Mouse (Mus musculus) neutrophil, adult 5-6 weeks (primary cell): ENCODE data around the gene Ttc25. TPM values are rescaled to one million over a fixed set of nuclear protein-coding genes. Genes with fewer than 3 reads are reported as not detected.

ENCODE experiments used
- ATAC-seq: fragments of 151-379, 151-347 bp; 2 replicates; pipeline ENCODE4 v1.8.0; 2017; ENCODE audit warnings: mild to moderate bottlenecking, moderate TSS enrichment; ENCODE audit not compliant: insufficient number of reproducible peaks, poor library complexity, low FRiP score, severe bottlenecking; ENCODE audit errors: extremely low read depth
- total RNA-seq: library from RNA; stranded (forward); fragments of 200-1000 nt; gene quantifications from 2 replicates; pipeline ENCODE4 v1.2.3, GENCODE M21; 2017

The Ttc25 gene
- total RNA-seq: 1.0 and 1.1 TPM in 2 replicates

DNA sequence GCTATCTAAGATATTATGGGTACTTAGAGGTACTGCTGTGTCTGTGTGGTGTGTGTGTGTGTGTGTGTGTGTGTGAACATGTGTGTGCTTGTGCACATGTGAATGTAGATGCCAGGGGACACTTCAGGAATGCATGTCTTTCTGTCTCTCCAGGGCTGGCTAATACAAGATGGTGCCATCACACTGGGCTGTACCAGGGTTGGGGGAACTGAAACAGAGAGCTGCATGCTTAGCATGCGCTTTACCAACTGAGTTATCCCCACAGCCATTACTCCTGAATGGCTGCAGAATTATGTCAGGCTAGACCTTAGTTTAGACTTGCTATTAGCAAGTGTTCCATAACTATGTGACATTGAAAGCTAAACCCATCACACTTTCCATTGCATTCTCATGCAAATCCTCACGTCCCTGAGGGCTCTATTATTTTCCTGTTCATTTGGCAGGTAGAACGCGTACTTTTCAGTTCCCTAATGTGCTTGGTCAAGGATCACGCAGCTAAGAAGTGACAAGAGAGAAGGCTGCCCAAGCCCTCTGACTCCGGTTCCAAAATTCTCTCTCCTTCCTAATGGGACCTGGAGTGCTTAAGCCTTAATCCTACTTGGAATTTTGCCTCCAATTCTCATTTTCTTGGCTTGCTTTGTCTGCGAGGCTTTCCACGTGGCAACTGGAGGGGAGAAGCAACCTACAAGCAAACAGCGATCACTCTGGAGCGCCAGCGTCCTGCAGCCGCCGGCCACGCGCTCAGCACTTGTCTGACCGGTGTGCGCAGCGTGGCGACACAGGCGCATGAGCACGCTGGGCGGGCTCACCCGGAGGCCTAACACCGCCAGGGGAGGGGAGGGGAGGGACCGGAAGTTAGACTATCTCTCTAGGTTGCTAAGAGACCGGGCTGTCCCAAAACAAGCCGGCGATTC, at the start of gene Ttc25:
TSS of gene Ttc25 (plus strand) at position 776 of the 914 bp plus-strand sequence.
- ATAC-seq: peak; percentile 85

- no peak for ATAC-seq
Observed at GRCm38 (mm10) chr11:100500241-100500640, 45.2 kb upstream of the Ttc25 start.

DNA sequence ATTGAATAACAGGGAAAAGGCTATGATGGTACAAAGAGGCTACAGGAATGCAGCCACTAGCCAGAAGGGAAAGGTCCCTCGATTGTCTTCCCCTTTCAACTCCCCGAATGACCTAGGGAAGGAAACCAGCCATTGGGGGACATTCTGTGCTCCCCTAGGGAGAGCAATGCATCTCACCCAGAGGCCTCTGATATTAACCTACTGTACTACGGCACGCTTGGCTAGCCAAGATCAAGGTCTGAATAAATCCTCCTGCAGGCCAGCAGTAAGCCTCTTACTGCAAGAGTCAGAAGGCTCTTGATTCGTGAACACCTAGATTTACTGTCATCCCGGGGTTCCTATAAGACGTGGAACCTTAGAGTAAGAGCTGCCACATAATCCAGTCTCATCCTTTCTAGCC, 44.8 kb upstream of the Ttc25 start:
- ATAC-seq: no peak

DNA sequence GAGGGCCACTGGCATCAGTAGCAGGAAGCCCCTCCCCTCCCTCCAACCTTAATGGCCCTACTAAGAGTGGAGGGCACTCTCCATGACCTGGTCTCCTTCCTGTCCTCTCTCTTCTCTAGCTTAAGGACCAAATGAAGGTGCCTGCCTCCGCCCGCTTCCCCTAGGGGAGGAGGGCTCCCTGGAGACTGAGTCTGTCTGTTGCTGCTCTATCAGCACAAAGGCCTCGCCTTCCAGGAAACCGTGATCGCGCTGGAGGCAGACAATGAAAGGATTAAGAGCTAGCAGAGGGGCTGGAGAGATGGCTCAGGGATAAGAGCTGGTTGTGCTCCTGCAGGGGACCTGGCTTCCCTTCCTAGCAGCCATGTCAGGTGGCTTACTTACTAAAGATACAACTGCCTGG, 44.1 kb upstream of the Ttc25 start:
- no peak for ATAC-seq

DNA sequence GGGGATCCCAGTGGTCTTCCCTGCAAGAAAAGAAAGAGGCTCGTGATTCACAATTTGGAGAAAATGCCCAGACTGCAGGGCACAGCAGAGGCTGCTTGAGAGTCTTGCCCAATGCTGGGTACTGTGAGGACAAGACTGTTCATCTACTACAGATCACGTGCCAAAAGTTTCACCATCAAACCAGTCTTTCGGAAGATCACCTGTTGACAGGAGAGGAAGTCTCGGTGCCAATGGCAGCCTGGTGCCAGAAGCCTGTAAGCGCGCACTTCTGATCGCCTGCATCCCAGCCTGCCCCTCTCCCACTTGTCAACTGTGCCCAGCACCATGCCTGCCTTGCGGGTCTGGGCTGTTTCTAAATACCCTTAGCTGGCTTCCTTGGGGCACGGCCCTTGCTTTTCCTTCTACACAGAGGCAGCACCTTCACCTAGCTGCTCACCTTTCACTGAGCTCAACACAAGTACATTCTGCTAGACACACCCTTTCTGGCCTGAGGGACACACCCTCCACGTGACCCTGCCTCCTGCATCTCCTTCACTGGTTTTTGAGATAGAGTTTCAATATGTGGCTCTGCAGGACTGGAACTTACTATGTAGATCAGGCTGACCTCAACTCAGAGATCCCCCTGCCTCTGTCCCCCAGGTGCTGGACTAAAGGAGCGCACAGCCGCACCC, 40.3 kb upstream of the Ttc25 start:
- no peak for ATAC-seq

DNA sequence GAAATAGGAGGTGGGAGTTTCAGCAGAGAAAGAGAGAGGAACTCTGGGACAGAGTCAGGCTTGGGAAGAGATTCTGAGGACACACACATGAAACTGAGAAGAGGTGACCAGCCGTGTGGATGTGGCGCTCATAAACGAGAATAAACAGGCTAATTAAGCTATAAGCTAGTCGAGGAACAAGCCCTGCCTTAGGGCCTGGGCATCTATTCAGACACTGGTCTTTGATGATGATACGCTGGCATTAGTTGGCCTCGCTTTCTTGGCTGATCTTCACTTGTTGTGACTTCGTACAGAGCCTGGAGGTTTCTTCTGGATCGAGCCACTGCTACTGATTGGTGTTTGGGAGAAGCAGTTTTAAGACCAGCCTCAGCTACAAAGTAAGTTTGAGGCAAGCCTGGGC, 39.4 kb upstream of the Ttc25 start:
- no peak for ATAC-seq

- ATAC-seq: no peak
Observed at GRCm38 (mm10) chr11:100510556-100510955, 34.9 kb upstream of the Ttc25 start.

- ATAC-seq: no peak
Observed at GRCm38 (mm10) chr11:100512384-100512783, 33.0 kb upstream of the Ttc25 start.

- ATAC-seq: no peak
Observed at GRCm38 (mm10) chr11:100513716-100514115, 31.7 kb upstream of the Ttc25 start.

GRCm38 (mm10) chr11:100515061-100515460, 30.3 kb upstream of the Ttc25 start:
- no peak for ATAC-seq

DNA sequence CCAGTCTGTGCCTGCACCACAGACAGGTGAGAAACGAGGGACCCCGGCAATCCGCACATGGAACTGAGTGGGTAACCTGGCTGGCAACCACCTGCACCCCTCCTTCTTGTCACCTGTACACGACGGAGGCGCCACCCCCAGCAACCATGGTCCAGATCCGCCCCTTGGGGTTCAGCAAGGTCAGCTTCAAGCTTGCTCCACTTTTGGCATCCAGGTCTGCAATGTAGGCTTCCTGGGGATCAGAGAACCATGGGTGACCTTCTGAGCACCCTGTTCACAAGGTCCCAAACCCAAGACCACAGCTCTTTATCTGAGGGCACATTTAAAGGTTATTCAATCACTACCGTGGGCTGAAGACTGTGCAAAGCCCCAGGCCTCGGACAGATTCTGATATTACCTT, 29.6 kb upstream of the Ttc25 start:
- no peak for ATAC-seq

DNA sequence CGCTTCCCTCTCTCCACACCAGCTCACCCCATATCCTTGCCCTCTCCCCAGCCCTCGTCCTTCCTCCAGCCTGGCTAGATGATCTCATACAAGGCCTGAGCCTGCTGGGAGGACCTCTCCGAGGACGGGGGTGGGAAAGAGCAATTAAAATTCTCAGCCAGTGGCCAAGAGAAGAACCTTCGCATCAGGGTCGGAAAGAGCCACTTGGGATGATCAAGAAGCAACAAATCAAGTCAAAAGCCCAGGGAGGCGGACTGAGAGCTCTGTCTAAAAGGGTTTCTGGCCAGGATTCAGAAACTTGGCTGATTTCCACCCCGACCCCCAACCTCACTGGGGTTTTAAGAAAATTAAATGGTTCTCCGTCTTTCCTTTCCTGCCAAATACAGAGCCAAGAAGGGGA, 29.1 kb upstream of the Ttc25 start:
- ATAC-seq: no peak

- no peak for ATAC-seq
Observed at GRCm38 (mm10) chr11:100518188-100518591, 27.2 kb upstream of the Ttc25 start.

- ATAC-seq: no peak
Observed at GRCm38 (mm10) chr11:100519188-100519587, 26.2 kb upstream of the Ttc25 start.

DNA sequence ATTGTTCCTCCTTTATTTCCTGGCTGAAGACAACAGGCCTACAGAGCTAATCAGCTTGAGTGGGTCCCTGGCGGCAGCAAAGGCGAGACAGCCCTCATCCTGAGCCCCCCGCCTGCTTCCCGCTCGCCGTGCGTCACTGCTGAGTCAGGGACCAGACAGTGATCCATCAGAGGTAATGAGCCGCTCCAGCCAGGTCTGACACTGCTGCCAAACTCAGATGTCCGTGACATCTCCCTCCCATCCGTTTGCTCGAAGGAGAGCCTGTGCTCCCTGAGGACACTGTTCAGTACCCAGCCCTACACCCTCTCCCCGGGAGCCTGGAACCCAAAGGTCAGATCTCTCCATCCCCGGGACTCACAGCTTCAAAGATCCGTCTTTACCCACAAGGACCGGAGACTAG, 24.6 kb upstream of the Ttc25 start:
- ATAC-seq: no peak

- ATAC-seq: no peak
Observed at GRCm38 (mm10) chr11:100524358-100524757, 21.0 kb upstream of the Ttc25 start.

DNA sequence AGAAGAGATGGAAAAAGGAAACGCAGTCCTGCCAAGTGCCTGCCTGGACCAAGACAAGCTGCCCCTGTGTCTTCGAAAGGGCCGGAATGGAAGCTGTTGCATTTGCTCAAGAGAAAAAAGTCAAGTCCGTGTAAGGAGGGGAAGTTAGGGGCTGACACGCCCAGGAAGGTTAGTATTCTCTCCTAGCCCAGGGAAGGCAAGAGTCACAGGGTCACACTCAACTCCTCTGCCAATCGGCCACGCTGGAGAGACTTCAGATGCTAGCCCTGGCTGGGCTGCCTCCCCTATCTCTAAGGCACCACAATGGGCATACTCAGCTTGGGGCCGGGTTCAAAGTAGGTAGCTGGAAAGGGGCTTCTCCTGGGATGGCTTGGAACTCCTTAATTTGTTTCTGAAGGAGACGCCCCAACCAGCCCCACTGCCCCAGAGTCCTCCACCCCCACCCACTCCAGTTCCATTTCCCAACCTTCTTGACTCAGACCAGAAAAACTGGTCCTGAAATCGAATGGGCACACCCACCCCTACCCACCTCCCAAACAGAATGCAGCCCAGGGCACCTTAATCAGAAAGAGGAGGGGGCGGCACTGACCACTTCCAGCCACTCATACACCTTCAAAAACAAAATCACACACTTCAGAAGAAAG, 20.3 kb upstream of the Ttc25 start:
- ATAC-seq: no peak

GRCm38 (mm10) chr11:100526052-100526816, 19.2 kb upstream of the Ttc25 start:
- ATAC-seq: no peak

- ATAC-seq: no peak
Observed at GRCm38 (mm10) chr11:100527066-100527457, 18.3 kb upstream of the Ttc25 start.
